Mouse (Mus musculus) cortical plate, adult 2 months (tissue): ENCODE data around the gene Med19.

ENCODE experiments used
- CTCF ChIP-seq: fragments of 200-500 bp; IDR thresholded peaks from 2 replicates; pipeline ENCODE4 v1.5.1; 2011; ENCODE audit warnings: mild to moderate bottlenecking, control low read depth, low read length; ENCODE audit not compliant: insufficient read depth; ENCODE audit errors: extremely low read depth
- POLR2A ChIP-seq: fragments of 200-500 bp; IDR thresholded peaks from 2 replicates; pipeline ENCODE4 v1.6.1; 2011; ENCODE audit warnings: mild to moderate bottlenecking, low read length, control low read depth; ENCODE audit not compliant: insufficient read depth; ENCODE audit errors: extremely low read depth

- peak; percentile 18; the same call in 1 of the 2 replicates for TF ChIP-seq CTCF
- no peak for TF ChIP-seq POLR2A
These were observed 15.3 kb upstream of the Med19 start for GRCm38 (mm10) chr2:84662866-84663265.
